Mouse (Mus musculus) spleen, postnatal 36 days (tissue): Measurements from ENCODE around the gene Gorasp2.

Experiments
- DNase-seq, 2 experiments: peaks; one replicate each; pipeline ENCODE4 v3.0.0; 2022; ENCODE audit warnings: low spot score in 2 of 2, mixed read lengths in 1 of 2

Gene Gorasp2

DNA sequence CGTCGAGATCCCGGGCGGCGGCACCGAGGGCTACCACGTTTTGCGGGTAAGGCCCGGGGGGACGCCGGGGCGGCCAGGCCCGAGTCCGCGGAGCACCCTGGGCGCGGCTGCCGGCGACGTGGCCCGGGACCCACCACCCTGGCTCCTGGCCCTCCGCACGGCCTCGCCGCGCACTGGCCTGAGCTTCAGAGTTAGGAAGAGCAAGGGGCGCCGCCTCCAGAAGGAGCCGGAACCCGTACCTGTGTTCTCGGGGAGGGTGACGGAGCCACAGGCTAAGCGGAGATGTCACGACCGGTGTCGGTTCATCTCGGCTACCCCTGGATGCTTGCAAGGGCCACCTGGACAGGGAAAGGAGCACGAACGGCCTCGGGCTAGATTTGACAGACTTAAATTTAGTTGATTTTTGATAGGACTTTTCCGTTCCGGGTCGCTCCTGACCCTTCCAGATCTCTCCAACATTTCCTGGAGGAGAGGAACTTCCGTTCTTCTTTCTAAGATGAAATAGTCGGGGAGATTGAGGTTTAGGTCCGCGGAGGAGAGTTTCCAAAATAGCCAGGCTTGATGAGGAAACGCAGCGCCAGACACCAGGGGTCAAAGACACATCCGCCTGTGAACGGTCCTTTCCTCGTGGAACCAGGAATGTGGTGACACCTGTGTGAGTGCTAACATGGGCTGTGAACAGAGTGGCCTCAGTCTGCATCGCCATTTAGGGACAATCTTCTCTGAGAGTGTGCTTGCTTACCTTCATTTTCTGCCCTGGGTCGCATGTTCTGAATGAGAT is 529 bp downstream of the Gorasp2 start, which contains the start of gene Gm26558:
Gene Gm26558, minus strand, starts transcription at position 394 of the 781 bp plus-strand sequence.
- DNase-seq: no peak

DNA sequence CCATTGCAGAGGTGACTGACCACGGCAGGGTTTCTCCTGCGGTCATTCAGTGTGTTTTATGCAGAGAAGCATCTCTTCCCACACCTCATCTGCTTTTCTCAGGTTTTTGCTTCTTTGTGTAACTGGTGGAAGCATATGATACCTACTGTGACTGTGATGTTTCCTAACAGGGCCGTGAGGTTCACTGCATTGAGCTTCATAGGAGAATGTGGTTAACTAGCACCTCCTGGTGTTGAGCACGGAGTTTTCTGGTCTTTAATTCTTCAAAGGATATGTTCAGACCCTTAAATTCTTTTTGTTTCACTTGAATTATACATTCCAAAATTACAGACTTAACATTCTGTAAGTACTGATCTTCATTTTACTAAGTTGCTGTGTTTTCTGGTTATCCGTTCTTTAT is 2.4 kb downstream of the Gorasp2 start:
- peak; percentile 20 to 29 for DNase-seq

GRCm38 (mm10) chr2:70667016-70667415 is 5.6 kb downstream of the Gorasp2 start:
- no peak for DNase-seq

GRCm38 (mm10) chr2:70669241-70669640 is 7.9 kb downstream of the Gorasp2 start:
- no peak for DNase-seq

- DNase-seq: no peak
Measured at GRCm38 (mm10) chr2:70669896-70670295, 8.5 kb downstream of the Gorasp2 start.

- DNase-seq: no peak
Measured at GRCm38 (mm10) chr2:70672476-70672875, 11.1 kb downstream of the Gorasp2 start.

- DNase-seq: no peak
Measured at GRCm38 (mm10) chr2:70673445-70674126, 12.2 kb downstream of the Gorasp2 start.

DNA sequence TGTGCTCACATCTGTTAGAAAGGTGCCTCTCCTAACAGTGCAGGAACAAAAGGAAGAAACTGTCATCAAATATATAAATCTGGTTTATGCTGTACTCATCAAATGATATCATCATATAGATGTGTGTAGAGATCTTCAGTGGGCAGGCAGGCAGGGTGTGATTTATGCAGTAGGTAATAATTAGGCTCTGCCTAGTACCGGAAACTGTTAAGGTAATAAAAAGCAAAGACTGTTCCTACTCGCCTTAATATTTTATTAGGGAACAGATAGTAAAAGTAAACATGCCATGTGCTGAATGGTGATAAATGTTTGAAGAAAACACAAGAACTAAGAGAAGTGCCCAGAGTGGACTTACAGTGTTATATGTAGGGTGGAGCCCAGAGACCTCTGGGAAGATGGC is 20.9 kb downstream of the Gorasp2 start:
- DNase-seq: no peak

- no peak for DNase-seq
Measured at GRCm38 (mm10) chr2:70688454-70689078, 27.2 kb downstream of the Gorasp2 start.

GRCm38 (mm10) chr2:70690195-70690594 is 28.8 kb downstream of the Gorasp2 start:
- DNase-seq: no peak

- no peak for DNase-seq
Measured at GRCm38 (mm10) chr2:70695712-70696111, 34.3 kb downstream of the Gorasp2 start.

GRCm38 (mm10) chr2:70700851-70701250 is 39.5 kb downstream of the Gorasp2 start:
- no peak for DNase-seq

DNA sequence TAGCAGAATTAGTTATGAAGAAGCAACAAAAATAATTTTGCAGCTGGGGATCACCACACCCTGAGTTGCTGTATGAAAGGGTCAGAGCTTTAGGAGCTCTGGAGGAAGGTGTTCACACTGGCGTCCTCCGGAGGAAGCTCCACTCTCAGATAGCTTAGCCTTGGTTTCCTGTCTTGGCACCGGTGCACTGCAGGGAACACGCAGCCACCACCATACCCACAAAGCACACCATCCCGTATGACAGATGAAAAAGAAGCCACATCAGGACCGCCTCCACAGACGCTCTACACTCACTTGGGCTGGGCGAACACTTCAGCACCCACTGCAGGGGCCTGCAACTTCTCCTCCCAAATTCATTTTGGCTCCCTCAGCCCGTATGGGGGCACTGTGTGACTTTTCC is 40.2 kb downstream of the Gorasp2 start:
- DNase-seq: peak in 1 of 2 experiments; percentile 8

DNA sequence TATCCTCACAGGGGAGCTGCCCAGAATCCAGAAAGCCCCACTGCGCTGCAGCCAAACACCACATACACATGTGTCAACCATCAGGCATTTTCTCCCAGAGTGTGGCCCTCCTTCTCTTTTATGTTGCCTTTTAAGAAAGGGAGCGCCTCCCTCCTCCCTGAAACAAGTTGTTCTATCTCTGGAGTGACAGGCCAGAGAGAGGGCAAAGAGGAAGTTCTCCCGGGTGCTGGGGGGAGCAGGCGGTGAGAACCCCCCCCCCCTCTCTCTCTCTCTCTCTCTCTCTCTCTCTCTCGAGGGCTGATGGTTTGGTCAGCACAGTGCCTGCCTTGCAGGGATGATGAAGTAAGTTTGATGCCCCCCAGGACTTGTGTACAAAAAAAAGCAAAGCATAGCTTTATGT is 41.0 kb downstream of the Gorasp2 start:
- no peak for DNase-seq

- DNase-seq: no peak
Measured at GRCm38 (mm10) chr2:70708986-70709730, 47.8 kb downstream of the Gorasp2 start.

DNA sequence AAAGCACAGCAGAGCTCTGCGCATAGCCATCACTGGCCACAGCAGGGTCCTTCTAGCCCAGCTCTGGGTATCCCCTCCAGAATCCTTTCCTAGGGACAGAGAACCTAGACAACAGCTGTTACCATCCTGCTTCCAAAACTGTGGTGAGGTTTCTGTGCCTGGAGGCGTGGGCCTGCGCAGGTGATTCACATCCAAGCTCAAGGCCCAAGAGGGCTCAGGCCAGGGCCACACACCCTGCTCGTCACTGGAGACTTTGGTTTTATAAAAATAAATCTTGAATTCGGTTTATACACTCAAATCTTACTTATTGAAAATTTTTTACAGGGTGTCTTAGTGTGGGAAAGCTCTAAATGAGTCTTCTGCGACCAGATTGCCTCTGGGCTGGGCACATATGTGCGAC is 48.9 kb downstream of the Gorasp2 start:
- DNase-seq: no peak

- no peak for DNase-seq
Measured at GRCm38 (mm10) chr2:70710878-70711277, 49.5 kb downstream of the Gorasp2 start.

DNA sequence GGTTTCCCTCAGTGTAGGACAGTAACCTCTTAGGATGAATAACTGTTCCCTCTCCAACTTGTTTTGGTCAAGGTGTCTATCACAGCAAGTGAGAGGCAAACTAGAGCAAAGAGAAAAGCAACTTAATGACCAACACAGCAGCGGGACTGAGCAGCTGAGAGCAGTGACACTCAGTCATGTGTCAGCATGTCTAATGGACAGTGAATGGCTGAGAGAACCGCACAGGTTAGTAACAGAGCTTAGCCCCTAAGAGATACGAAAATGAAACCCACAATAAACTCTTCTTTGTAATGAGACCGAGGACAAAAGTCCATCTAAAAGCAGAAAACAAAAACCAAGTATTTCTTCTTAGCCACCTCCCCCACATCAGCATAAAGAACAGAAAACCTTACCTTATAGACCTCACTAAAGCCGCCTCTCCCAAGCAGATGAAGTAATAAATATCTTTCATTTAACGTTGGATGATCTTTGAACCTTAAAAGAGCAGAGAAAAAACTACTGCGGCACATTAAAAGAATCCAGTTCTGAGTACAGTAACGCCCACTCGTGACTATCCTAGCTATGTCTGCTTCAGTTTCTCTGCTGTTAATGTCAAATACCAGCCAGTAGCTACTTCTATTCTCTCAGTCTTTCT is 62.4 kb downstream of the Gorasp2 start:
- DNase-seq: no peak

GRCm38 (mm10) chr2:70727089-70727488 is 65.7 kb downstream of the Gorasp2 start:
- DNase-seq: no peak

DNA sequence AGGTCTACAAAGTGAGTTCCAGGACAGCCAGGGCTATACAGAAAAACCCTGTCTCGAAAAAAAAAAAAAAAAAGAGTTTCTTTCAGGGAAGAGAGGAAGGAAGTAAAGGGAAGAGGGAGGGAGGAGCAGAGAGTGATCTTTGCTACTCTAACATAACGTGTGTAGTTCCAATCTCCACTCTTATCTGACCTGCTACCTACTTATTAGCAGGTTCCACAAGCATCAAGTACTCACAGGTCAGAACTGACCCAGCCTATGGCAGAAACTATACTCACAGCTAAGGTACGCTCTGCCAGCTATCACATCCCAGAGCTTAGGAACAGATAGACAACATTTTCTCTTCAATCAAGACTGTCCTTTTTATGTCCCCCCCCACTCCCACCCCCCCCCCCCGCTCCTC is 74.2 kb downstream of the Gorasp2 start:
- DNase-seq: no peak

- no peak for DNase-seq
Measured at GRCm38 (mm10) chr2:70736008-70736407, 74.6 kb downstream of the Gorasp2 start.
